Mouse (Mus musculus): ENCODE results near the gene Igtp.
"Not testable (repeated sequence)": the region's sequence is repeated elsewhere in the genome, so short reads cannot be mapped to it uniquely, and the experiment has no call there.

Igtp gene

GRCm38 (mm10) chr11:58199229-58200037 is at the start of gene Igtp, which contains the start of gene Irgm2:
Gene Igtp, plus strand, starts transcription at chr11:58199556.
Gene Irgm2, plus strand, starts transcription at chr11:58199618.
- DNase-seq (ENCODE audit: low spot score in 2 of 2), result peak; percentile 49 to 54

GRCm38 (mm10) chr11:58155458-58155857 is 43.9 kb upstream of the Igtp start:
- DNase-seq (ENCODE audit: low spot score in 2 of 2), result no peak

- no peak for DNase-seq (ENCODE audit: low spot score in 2 of 2)
These were observed 42.5 kb upstream of the Igtp start for GRCm38 (mm10) chr11:58156871-58157270.

- no peak for DNase-seq (ENCODE audit: low spot score in 2 of 2)
These were observed 34.3 kb upstream of the Igtp start for GRCm38 (mm10) chr11:58165072-58165471.

- DNase-seq (ENCODE audit: low spot score in 2 of 2), result no peak
These were observed 31.6 kb upstream of the Igtp start for GRCm38 (mm10) chr11:58167822-58168166.

GRCm38 (mm10) chr11:58168167-58168915 is 31.0 kb upstream of the Igtp start, which contains the start of gene Gemin5:
Gene Gemin5, minus strand, starts transcription at chr11:58168539.
- peak; percentile 77 to 85 for DNase-seq (ENCODE audit: low spot score in 2 of 2)

GRCm38 (mm10) chr11:58169666-58170065 is 29.7 kb upstream of the Igtp start:
- no peak for DNase-seq (ENCODE audit: low spot score in 2 of 2)

- peak; percentile 89 to 95 for DNase-seq (ENCODE audit: low spot score in 2 of 2)
These were observed 27.8 kb upstream of the Igtp start, which contains the start of gene Mrpl22 for GRCm38 (mm10) chr11:58171459-58172091. Gene Mrpl22, plus strand, starts transcription at chr11:58171661.

GRCm38 (mm10) chr11:58179563-58179962 is 19.8 kb upstream of the Igtp start:
- DNase-seq (ENCODE audit: low spot score in 2 of 2), result peak; percentile 66 to 68

- DNase-seq (ENCODE audit: low spot score in 2 of 2), result not testable (repeated sequence)
These were observed 19.4 kb upstream of the Igtp start for GRCm38 (mm10) chr11:58179986-58180385.

GRCm38 (mm10) chr11:58180756-58181155 is 18.6 kb upstream of the Igtp start:
- no peak for DNase-seq (ENCODE audit: low spot score in 2 of 2)

- DNase-seq (ENCODE audit: low spot score in 2 of 2), result no peak
These were observed 15.8 kb upstream of the Igtp start for GRCm38 (mm10) chr11:58183579-58183978.

GRCm38 (mm10) chr11:58189675-58190074 is 9.7 kb upstream of the Igtp start:
- no peak for DNase-seq (ENCODE audit: low spot score in 2 of 2)

- DNase-seq (ENCODE audit: low spot score in 2 of 2), result no peak
These were observed 6.0 kb upstream of the Igtp start for GRCm38 (mm10) chr11:58193326-58193725.

- no peak for DNase-seq (ENCODE audit: low spot score in 2 of 2)
These were observed 5.4 kb upstream of the Igtp start for GRCm38 (mm10) chr11:58193860-58194520.

GRCm38 (mm10) chr11:58198663-58199062 is 693 bp upstream of the Igtp start:
- no peak for DNase-seq (ENCODE audit: low spot score in 2 of 2)

GRCm38 (mm10) chr11:58200226-58200625 is 870 bp downstream of the Igtp start:
- DNase-seq (ENCODE audit: low spot score in 2 of 2), result no peak

- DNase-seq (ENCODE audit: low spot score in 2 of 2), result no peak
These were observed 1.7 kb downstream of the Igtp start for GRCm38 (mm10) chr11:58201052-58201451.

GRCm38 (mm10) chr11:58210321-58210886 is 11.0 kb downstream of the Igtp start:
- no peak for DNase-seq (ENCODE audit: low spot score in 2 of 2)

GRCm38 (mm10) chr11:58211062-58211681 is 11.8 kb downstream of the Igtp start:
- DNase-seq (ENCODE audit: low spot score in 2 of 2), result no peak

GRCm38 (mm10) chr11:58211682-58212067 is 12.3 kb downstream of the Igtp start:
- DNase-seq (ENCODE audit: low spot score in 2 of 2), result no peak
